Mouse (Mus musculus) C2C12 (cell line): ENCODE results near the gene Ltbp4.

ENCODE experiments used
- CEBPB ChIP-seq: IDR thresholded peaks from one replicate; pipeline ENCODE4 v1.6.1; 2011; ENCODE audit warnings: low read depth, mild to moderate bottlenecking, control low read depth, moderate library complexity
- CTCF ChIP-seq: IDR thresholded peaks from one replicate; pipeline ENCODE4 v1.5.1; 2011; ENCODE audit not compliant: control insufficient read depth, insufficient read depth, insufficient read length
- MAX ChIP-seq: IDR thresholded peaks from one replicate; pipeline ENCODE4 v1.6.1; 2011; ENCODE audit warnings: mild to moderate bottlenecking, control low read depth
- MYOD1 ChIP-seq: IDR thresholded peaks from one replicate; pipeline ENCODE4 v1.6.1; 2011; ENCODE audit warnings: low read depth; ENCODE audit not compliant: control insufficient read depth, insufficient read length
- MYOG ChIP-seq: IDR thresholded peaks from one replicate; pipeline ENCODE4 v1.6.1; 2011; ENCODE audit not compliant: control insufficient read depth, insufficient read length; ENCODE audit errors: extremely low read depth
- USF1 ChIP-seq: IDR thresholded peaks from one replicate; pipeline ENCODE4 v1.6.1; 2011; ENCODE audit warnings: low read depth, mild to moderate bottlenecking, control low read depth, moderate library complexity

DNA sequence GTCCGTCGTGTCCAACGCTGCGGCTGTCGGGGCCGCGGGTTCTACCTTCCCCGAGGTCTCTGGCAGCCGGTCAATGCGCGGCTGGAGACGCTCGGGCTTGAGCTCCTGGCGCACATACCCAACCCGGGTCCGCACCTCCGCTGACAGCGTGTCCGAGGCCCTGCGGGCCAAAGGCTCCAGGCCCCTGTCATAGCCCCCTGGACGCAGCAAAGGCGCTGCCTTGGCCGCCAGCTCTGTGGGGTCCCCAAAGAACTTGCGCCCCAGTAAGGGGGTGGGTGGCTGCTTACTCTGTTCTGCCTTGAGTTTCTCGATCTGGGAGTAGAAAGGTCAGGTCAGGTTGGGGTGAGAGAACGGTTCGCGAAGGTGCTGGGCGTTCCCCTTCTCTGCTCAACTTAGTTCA, 26.9 kb upstream of the Ltbp4 start:
- TF ChIP-seq USF1, result no peak
- no peak for TF ChIP-seq MAX
- no peak for TF ChIP-seq CTCF
- TF ChIP-seq CEBPB, result no peak
- no peak for TF ChIP-seq MYOD1
- no peak for TF ChIP-seq MYOG
